8 mouse cellular contexts compared by ENCODE assay signal in the genomic region with DNA sequence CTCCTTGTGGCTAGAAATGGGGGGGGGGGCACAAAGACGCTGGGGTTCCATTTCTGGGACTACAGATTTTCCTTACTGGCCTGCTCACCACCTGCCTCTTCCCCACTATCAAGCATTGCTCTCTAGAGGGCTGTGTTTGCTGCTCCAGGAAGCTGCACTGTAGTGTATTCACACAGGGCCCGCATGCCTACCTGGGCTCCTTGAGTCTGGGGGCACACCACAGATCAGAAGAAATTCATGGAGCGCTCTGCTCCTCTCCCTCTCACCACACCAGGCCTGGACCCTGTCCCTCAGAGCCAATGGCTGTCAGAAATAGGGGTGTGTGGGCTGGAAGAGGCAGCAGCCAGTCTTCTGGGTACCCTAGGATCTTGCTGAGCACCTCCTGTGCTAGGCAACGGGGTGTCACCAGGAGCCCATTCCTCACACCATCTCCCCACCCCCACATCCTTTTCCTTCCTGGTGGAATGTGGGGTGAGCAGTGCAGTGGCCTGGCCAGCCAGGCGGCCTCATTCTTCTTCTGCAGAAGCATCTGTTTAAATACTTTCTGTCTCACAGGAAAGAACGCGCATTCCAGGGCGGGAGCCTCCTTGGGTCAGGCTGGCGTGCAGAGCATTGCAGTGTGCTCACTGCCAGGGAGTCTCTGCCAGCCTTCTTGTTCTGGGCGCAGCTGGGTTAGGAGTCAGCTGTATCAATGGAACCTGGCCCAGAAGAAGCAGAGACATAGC. TPM values are rescaled to one million over a fixed set of nuclear protein-coding genes. Genes with fewer than 3 reads are reported as not detected.
DNase-seq lines count a peak whose midpoint lies in the region; ATAC-seq lines count a peak whose summit lies in the region.

No protein-coding gene starts in this region.

- H3K4me1 ChIP-seq in embryonic facial prominence, embryonic 10.5 days = peaks cover 74% of the 10 kb centered on the region
- H3K4me1 ChIP-seq in heart, embryonic 12.5 days (replicated peaks) = peaks cover 50% of the 10 kb centered on the region
- H3K4me1 ChIP-seq in kidney, embryonic 15.5 days = peaks cover 32% of the 10 kb centered on the region
- H3K4me1 ChIP-seq in midbrain, embryonic 10.5 days = peaks cover 74% of the 10 kb centered on the region

- DNase-seq in NIH3T3 (ENCODE audit: low read depth) = peak; percentile 89
- DNase-seq in embryonic facial prominence, embryonic 10.5 days (ENCODE audit: low spot score) = peak; percentile 74
- DNase-seq in midbrain, embryonic 10.5 days (ENCODE audit: low spot score) = peak; percentile 58
- no peak for DNase-seq in cerebellum, postnatal 36 days
- DNase-seq in right cerebral cortex, postnatal 25 days = no peak
- no peak for DNase-seq in thymus, postnatal 14 days

- peaks cover 35% of the 10 kb centered on the region for H3K27me3 ChIP-seq in embryonic facial prominence, embryonic 10.5 days (replicated peaks; ENCODE audit: low read depth, poor library complexity, severe bottlenecking)
- peaks cover 18% of the 10 kb centered on the region for H3K27me3 ChIP-seq in heart, embryonic 12.5 days (replicated peaks)
- H3K27me3 ChIP-seq in kidney, embryonic 15.5 days = peaks cover 14% of the 10 kb centered on the region; the same call in 1 of the 2 replicates
- peaks cover 37% of the 10 kb centered on the region for H3K27me3 ChIP-seq in midbrain, embryonic 10.5 days (ENCODE audit: low read depth, poor library complexity, severe bottlenecking)

- peak; percentile 58 for ATAC-seq in heart, embryonic 12.5 days (ENCODE audit: insufficient number of reproducible peaks, low FRiP score)
- peak; percentile 59 for ATAC-seq in kidney, embryonic 15.5 days (replicated peaks; ENCODE audit: low FRiP score)

- H3K36me3 ChIP-seq in embryonic facial prominence, embryonic 10.5 days (replicated peaks) = peaks cover 28% of the 10 kb centered on the region
- peaks cover 12% of the 10 kb centered on the region for H3K36me3 ChIP-seq in heart, embryonic 12.5 days
- peaks cover 10% of the 10 kb centered on the region for H3K36me3 ChIP-seq in kidney, embryonic 15.5 days
- peaks cover 37% of the 10 kb centered on the region for H3K36me3 ChIP-seq in midbrain, embryonic 10.5 days

- peak overlapping the region; percentile 37; the same call in 1 of the 2 replicates for H3K4me3 ChIP-seq in embryonic facial prominence, embryonic 10.5 days
- no peak overlapping the region for H3K4me3 ChIP-seq in heart, embryonic 12.5 days
- no peak overlapping the region for H3K4me3 ChIP-seq in kidney, embryonic 15.5 days (replicated peaks)
- peak overlapping the region; percentile 1 for H3K4me3 ChIP-seq in midbrain, embryonic 10.5 days

- H3K27ac ChIP-seq in embryonic facial prominence, embryonic 10.5 days (replicated peaks) = peak overlapping the region; percentile 84
- H3K27ac ChIP-seq in heart, embryonic 12.5 days (ENCODE audit: poor library complexity, severe bottlenecking) = peak overlapping the region; percentile 46
- peak overlapping the region; percentile 86 for H3K27ac ChIP-seq in kidney, embryonic 15.5 days
- peak overlapping the region; percentile 81 for H3K27ac ChIP-seq in midbrain, embryonic 10.5 days (replicated peaks)

- no peaks in the 10 kb centered on the region for H3K9me3 ChIP-seq in embryonic facial prominence, embryonic 10.5 days
- no peaks in the 10 kb centered on the region for H3K9me3 ChIP-seq in heart, embryonic 12.5 days (replicated peaks)
- H3K9me3 ChIP-seq in kidney, embryonic 15.5 days (replicated peaks) = no peaks in the 10 kb centered on the region
- H3K9me3 ChIP-seq in midbrain, embryonic 10.5 days (replicated peaks) = no peaks in the 10 kb centered on the region; the same call in 1 of the 2 replicates

- 23% methylated on average over 10 of the region's 10 CpGs for WGBS in embryonic facial prominence, embryonic 10.5 days
- WGBS in heart, embryonic 12.5 days = 20% methylated on average over 10 of the region's 10 CpGs
- whole genome bisulfite sequencing in kidney, embryonic 15.5 days = 35% methylated on average over 10 of the region's 10 CpGs
- 30% methylated on average over 10 of the region's 10 CpGs for WGBS in midbrain, embryonic 10.5 days

- peak overlapping the region; percentile 12 for H3K4me2 ChIP-seq in heart, embryonic 12.5 days
- peak overlapping the region; percentile 21; the same call in 1 of the 2 replicates for H3K4me2 ChIP-seq in kidney, embryonic 15.5 days

- H3K9ac ChIP-seq in heart, embryonic 12.5 days = peak overlapping the region; percentile 33
- no peak overlapping the region for H3K9ac ChIP-seq in kidney, embryonic 15.5 days

RNA-seq across cellular contexts. Expression of a gene that starts 31.4 kb away (rescaled TPM):
- polyA plus RNA-seq in embryonic facial prominence, embryonic 10.5 days (2016; fragmentation: Nextera tagmentation; extraction: Ambion mirVana) = 60.4 and 71.7 TPM in 2 replicates
- polyA plus RNA-seq in heart, embryonic 12.5 days (2016; fragmentation: Nextera tagmentation; extraction: Ambion mirVana) = 79.2 and 81.4 TPM in 2 replicates
- polyA plus RNA-seq in kidney, embryonic 15.5 days (2015; fragmentation: Nextera tagmentation; extraction: Ambion mirVana) = 57.5 and 65.2 TPM in 2 replicates
- polyA plus RNA-seq in midbrain, embryonic 10.5 days (2016; fragmentation: Nextera tagmentation; extraction: Ambion mirVana) = 70.6 and 78.8 TPM in 2 replicates

Comparison
In these comparisons a context has a peak if more than half of its experiments do, and no peak if none do; other contexts are left out.
1. DNase-seq: peak in NIH3T3 (single experiment), embryonic facial prominence, embryonic 10.5 days (single experiment) and midbrain, embryonic 10.5 days (single experiment); none in cerebellum, postnatal 36 days (0 of 2), right cerebral cortex, postnatal 25 days (single experiment) and thymus, postnatal 14 days (single experiment).
2. H3K4me3 ChIP-seq: peak in embryonic facial prominence, embryonic 10.5 days (single experiment) and midbrain, embryonic 10.5 days (single experiment); none in heart, embryonic 12.5 days (single experiment) and kidney, embryonic 15.5 days (single experiment).
3. Peak in every context shown above with its lines, with median percentiles within 50 percentile points of each other: H3K27ac ChIP-seq.